Mouse (Mus musculus): ENCODE measurements around the gene Cox16.
"Not testable (repeated sequence)": the region's sequence is repeated elsewhere in the genome, so short reads cannot be mapped to it uniquely, and the experiment has no call there.

The Cox16 gene

GRCm38 (mm10) chr12:81484727-81485191 is at the start of gene Cox16:
Gene Cox16 (minus strand): TSS chr12:81485127.
- peak; percentile 73 for DNase-seq (ENCODE audit: low read depth, low spot score)

- no peak for DNase-seq (ENCODE audit: low read depth, low spot score)
Observed at GRCm38 (mm10) chr12:81533029-81533419, 48.1 kb upstream of the Cox16 start.

DNA sequence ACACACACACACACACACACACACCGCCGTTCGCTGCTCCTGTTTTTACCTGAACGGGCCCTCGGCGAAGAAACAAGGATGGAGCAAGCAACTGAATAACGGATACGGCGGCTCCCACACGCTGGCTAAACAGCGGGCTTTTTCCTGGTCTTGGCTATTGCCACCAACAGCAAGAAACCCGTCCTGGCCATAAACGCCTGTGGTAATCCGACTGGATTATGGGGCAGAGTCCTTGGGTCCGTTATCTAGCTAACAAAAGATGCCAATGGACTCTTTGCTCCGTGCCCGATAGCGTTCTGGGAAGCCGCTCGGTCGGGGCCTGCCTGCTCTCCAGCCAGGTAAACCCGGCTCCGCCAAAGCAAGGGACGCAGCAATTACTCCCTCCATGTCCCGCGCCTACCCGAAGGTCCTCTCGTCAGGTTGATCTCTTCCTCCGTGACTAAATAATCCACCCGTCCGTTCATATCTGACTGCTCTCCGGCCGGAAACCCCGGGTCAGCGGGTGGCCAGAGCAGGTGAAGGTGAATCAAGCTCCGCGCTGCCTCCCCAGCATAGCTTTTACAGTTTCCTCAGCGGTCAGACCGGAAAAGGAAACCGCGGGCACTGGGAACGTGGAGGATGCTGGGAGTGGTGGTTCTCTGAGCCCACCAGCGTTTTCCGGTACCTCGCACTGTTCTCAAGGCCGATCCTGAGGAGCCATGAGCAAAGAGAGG is 47.5 kb upstream of the Cox16 start, which contains the start of the genes Gm20498 and Synj2bp:
Gene Gm20498 (minus strand): TSS at position 590 of the 713 bp plus-strand sequence.
Gene Synj2bp (minus strand): TSS at position 596 of the 713 bp plus-strand sequence.
- peak; percentile 67 for DNase-seq (ENCODE audit: low read depth, low spot score)

GRCm38 (mm10) chr12:81530587-81530986 is 45.7 kb upstream of the Cox16 start:
- DNase-seq (ENCODE audit: low read depth, low spot score) = not testable (repeated sequence)

DNA sequence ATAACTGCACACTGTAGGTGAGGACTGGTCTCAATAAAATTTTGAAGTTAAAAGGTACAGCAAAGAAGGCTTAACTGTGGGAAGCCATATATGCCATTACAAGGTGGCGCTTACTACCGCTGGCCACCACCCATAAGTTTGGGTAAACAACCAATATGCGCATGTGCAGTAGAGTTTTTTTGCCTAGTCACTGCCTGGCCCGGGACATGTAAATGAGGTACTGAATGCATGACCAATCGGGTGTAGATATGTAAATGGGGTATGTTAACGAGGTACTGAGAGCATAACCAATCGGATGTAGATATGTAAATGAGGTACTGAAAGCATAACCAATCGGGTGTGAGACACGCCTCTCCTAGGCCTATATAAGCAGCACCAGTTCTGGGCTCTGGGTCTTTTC is 12.0 kb upstream of the Cox16 start:
- not testable (repeated sequence) for DNase-seq (ENCODE audit: low read depth, low spot score)

- no peak for DNase-seq (ENCODE audit: low read depth, low spot score)
Observed at GRCm38 (mm10) chr12:81490491-81490890, 5.6 kb upstream of the Cox16 start.

DNA sequence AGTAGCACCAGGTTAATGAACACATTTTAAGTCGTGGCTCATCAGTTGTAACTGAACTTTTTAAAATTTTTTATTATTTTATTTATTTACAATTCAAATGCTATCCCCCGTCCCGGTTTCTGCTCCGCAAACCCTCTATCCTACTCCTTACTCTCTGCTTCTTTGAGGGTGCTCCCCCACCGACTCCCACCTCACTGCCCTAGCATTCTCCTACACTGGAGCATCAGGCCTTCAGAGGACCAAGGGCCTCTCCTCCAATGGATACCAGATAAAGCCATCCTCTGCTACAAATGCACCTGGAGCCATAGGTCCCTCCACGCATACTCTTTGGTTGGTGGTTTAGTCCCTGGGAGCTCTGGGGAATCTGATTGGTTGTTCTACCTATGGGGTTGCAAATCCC is 384 bp upstream of the Cox16 start:
- DNase-seq (ENCODE audit: low read depth, low spot score) = no peak

GRCm38 (mm10) chr12:81484212-81484611 is 715 bp downstream of the Cox16 start:
- DNase-seq (ENCODE audit: low read depth, low spot score) = no peak

GRCm38 (mm10) chr12:81483656-81484055 is 1.3 kb downstream of the Cox16 start:
- DNase-seq (ENCODE audit: low read depth, low spot score) = peak; percentile 31

DNA sequence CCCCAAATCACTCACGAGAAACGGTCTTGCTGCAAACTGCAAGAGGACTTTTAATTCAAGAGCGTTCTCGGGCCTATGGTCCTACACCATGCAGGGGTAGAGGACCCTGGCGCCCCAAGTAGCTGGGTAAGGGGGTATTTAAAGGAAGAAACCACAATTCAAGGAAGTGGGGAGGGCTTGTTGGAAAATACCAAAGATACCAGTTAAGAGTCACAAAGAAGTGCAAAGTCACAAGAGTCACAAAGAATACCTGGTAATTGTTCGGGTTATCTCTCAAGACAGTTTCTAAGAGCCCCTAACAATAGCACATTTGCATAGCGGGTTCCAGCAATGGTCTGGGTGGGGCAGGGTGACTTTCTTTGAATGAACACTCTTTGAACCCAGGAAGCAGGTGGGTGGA is 25.9 kb downstream of the Cox16 start:
- not testable (repeated sequence) for DNase-seq (ENCODE audit: low read depth, low spot score)

GRCm38 (mm10) chr12:81438985-81439384 is 45.9 kb downstream of the Cox16 start:
- DNase-seq (ENCODE audit: low read depth, low spot score) = not testable (repeated sequence)

DNA sequence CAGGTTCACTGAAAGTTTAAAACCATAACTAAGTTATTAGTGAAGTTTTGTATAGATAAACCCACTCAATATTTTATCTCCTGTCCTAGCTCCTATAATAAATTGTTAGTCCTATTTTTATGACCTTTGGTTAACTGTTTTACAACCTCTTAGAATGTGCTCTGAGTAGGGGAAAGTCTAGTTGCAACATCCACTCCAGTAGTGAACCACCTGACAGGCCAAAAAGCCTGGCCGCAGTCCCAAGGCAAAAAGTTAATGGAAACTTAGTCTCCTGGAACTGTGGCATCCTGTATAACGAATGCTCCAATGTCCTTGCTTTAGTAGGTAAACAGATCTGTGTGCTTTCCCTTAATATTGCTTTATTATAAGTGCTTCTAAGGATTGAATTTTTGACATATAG is 50.1 kb downstream of the Cox16 start:
- DNase-seq (ENCODE audit: low read depth, low spot score) = not testable (repeated sequence)

GRCm38 (mm10) chr12:81421846-81422245 is 63.1 kb downstream of the Cox16 start, which contains the start of gene Adam4:
Gene Adam4 (minus strand): TSS chr12:81421946.
- DNase-seq (ENCODE audit: low read depth, low spot score) = no peak

DNA sequence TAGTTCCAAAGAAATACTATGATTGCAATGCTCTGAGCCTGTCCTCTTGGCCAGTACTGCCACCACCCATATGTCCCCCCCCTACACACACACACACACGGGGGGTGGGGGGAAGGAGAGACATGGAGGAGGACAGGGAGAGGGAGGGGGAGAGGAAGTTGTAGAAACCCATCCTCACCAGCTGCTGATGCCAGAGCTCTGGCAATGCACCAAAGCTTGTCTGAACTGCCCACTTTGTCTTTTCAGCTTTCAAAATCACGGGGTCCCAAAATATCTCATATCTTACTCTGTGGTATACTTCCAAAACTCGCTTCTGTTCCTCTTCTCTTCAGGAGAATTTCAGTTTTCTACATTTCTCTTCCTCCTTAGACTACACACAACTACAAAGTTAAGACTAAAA is 71.7 kb downstream of the Cox16 start:
- DNase-seq (ENCODE audit: low read depth, low spot score) = no peak

DNA sequence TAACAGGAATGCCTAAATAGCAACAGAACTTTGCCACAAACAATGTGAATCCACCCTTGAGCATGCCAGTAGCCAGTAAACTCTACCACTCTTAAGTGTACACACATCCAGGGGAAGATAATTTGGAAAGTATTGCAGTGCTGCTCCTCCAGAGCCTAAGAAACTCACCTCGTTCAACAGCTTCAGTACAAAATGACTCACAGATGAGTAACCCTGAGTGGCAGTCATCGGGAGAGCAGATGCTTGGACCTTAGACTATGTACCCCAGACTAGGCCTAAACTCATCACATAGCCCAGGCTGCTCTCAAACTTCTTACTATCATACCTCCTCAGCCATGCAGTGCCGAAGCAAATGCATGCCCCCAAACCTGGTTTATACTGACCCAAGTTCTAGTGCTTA is 76.0 kb downstream of the Cox16 start:
- no peak for DNase-seq (ENCODE audit: low read depth, low spot score)

DNA sequence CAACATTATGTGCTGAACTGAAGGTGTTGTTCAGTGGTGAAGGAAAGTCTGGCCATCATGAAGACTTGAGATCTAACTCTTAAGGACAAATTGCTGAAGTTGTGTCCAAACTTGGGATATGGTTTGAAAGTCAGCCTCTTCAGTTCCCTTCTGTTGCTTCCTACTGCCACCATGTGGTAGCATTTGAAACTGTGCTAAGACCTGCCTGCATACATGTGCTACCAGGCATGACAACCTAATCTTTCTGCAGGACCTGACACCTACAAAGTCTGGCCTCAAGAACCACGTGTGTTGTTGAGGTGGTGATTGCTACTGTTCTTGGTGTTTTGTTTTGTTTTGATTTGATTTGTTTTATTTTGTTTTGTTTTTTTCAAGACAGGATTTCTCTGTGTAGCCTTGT is 82.7 kb downstream of the Cox16 start:
- DNase-seq (ENCODE audit: low read depth, low spot score) = peak; percentile 44

GRCm38 (mm10) chr12:81379364-81379763 is 105.6 kb downstream of the Cox16 start, which contains the start of gene Gm4787:
Gene Gm4787 (minus strand): TSS chr12:81379464.
- DNase-seq (ENCODE audit: low read depth, low spot score) = not testable (repeated sequence)

GRCm38 (mm10) chr12:81333841-81334240 is 151.1 kb downstream of the Cox16 start:
- no peak for DNase-seq (ENCODE audit: low read depth, low spot score)

- DNase-seq (ENCODE audit: low read depth, low spot score) = peak; percentile 23
Observed at GRCm38 (mm10) chr12:81332875-81333421, 152.0 kb downstream of the Cox16 start, which contains the start of gene Slc8a3. Gene Slc8a3 (minus strand): TSS chr12:81333180.

DNA sequence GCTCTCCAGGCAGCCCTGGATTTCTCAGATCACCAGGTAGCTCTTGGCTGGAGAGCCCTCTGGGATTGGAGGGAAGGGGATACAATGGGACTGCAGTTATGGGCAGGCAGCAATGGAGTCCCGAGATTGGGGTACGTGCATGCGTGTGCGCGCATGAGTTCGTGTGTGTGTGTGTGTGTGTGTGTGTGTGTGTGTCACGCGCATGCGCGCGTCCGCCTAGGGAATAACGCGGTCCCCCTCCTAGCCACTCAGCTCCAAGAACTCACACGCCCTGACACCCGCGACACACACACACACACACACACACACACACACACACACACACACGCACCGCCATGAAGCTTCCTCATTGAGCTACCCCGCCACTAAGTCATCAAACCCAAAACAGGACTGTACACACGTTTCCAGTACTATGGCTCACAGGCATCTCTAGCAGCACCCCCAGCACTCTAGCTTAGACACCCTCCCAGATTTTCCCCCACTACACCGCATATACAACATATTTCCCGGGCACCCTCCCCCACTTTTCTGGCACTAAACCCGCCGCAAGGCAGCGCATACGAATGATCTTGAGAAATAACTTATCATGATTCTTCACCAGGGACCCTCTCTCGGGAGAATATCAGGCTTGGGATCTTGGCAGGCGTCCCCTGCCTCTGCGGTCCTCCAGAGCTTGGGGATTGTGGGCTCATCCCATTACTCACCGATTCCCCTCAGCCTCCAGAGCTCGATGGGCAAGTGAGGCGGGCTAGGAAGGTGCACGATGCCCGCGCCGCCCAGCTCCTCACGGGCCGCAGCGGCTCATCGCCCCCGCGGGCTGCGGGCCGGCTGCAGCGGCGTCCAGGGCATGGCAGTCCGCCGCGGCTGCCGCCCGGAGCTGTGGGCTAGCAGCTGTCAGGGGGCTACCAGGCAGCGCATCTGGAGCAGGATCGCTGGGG is 152.7 kb downstream of the Cox16 start:
- DNase-seq (ENCODE audit: low read depth, low spot score) = peak; percentile 24

DNA sequence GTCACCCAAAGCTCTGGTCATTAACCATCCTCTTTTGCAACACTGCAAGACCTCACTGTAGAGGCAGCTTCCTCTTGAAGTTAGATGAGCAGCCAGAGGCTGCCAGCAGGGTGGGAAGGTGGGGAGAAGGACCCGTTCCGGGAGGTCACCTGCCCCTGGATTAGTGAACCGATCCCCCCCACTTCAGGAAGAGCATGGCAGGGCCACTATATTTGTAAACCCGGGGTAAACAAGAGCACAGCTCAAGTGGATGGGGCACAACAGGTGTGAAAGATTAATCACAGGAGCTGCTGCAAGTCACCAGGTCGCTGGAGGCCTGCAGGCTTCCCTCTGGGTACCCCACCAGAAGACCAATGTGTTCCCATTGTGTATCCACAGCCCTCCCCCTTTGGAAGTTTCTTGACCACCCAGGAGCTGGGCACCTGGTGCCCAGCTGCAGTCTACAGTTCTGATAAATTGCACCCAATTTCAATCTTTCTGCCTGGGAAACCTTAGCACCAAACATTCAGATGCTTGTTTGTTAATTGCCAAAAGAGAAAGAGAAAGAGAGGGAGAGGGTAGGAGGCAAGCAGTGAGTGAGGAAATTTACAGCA is 153.8 kb downstream of the Cox16 start:
- DNase-seq (ENCODE audit: low read depth, low spot score) = no peak

Measured in embryo, embryonic 11.5 days (tissue).